Mouse (Mus musculus) liver, embryonic 18 days (tissue): Measurements from ENCODE around the gene Megf9. TPM values are rescaled to one million over a fixed set of nuclear protein-coding genes. Genes with fewer than 3 reads are reported as not detected.

Experiments
- polyA plus RNA-seq: library from polyadenylated mRNA; depleted of rRNA; stranded (reverse); fragments of >200 nt; gene quantifications from 2 replicates; pipeline ENCODE4 v1.2.3, GENCODE M21; 2012; rRNA removed

Gene Megf9
- 3.7 and 4.7 TPM in 2 replicates for polyA plus RNA-seq

DNA sequence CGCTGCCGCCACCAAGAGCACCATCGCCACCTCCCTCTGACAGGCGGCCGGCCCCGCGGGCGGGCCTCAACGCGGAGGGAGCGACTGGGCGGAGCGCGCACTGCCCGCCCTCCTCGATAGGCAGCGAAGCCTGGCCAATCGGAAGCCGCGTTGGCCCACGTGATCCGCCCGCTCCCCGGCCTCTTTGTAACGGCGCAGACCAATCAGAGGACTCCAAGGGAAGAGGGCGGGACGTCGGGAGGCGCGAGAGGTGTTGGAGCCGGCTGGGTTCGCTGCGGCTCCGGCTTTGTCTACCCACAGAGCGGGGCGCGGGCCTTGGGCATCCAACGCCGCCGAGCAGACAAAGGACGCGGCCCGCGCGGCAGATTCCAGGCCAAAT, at the start of gene Megf9:
Gene Megf9, minus strand, starts transcription at position 105 of the 379 bp plus-strand sequence.

DNA sequence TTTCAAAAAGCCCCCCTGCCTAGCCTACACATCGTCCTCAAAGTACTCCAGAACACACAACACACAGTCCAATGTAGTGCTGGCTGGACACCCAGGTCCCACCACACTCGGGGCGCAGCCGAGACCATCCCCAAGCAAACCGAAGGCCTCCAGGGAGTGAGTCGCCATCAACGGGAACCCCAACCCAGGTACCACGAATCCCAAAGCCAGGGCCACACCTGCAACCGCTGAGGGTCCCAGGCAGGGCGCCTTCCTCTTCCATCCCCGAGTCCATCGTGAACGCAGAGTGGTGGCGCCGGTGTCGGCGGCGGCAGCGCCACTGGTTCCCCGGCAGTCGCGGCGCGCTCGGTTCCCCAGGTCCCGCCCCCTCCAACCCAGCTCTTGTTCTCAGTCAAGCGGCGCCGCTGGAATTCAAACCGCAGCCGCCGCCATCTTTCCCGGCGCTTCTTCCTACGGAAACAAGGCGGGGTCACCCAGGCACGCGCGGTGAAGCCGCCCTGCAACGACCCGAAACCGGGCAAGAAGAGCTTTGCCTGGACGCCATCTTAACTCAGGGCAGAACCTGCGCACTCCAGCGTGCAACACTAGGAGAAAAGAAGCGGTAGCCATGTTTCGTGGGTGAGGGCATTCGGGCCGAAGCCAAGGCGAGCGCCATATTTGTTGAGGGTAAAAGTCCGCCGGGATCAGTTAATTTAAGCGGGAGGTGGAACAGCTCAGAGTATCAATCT, 124.6 kb downstream of the Megf9 start, which contains the start of gene Cdk5rap2:
Gene Cdk5rap2, minus strand, starts transcription at position 450 of the 728 bp plus-strand sequence.

Other genes with a start within 250 kb of the Megf9 start
- gene Cdk5rap2, start 124.6 kb downstream of the Megf9 start, polyA plus RNA-seq, result 3.0 and 3.4 TPM in 2 replicates